ENCODE assay signal across 26 mouse cellular contexts in genomic region chr10:91543167-91543918, GRCm38 (mm10).
"Had no signal": no experiment of that assay in that cellular context is flagged by ENCODE, and none has a peak within 500 bp of the region (broad histone marks: within the 10 kb centered on the region; RNA-seq: fewer than 3 reads in every experiment).

No protein-coding gene starts in this region.

- H3K4me3 ChIP-seq: embryonic facial prominence, embryonic 10.5 days; embryonic facial prominence, embryonic 12.5 days; embryonic facial prominence, embryonic 13.5 days; embryonic facial prominence, embryonic 15.5 days; erythroblast, embryonic 14.5 days; forebrain, embryonic 10.5 days; forebrain, embryonic 12.5 days; forebrain, embryonic 13.5 days; forebrain, embryonic 15.5 days; gastrocnemius, adult 2 months had no signal

- H3K27ac ChIP-seq: embryonic facial prominence, embryonic 10.5 days; embryonic facial prominence, embryonic 12.5 days; embryonic facial prominence, embryonic 13.5 days; embryonic facial prominence, embryonic 15.5 days; forebrain, embryonic 10.5 days; forebrain, embryonic 13.5 days; forebrain, embryonic 15.5 days; gastrocnemius, adult 2 months had no signal

- H3K36me3 ChIP-seq: embryonic facial prominence, embryonic 10.5 days; embryonic facial prominence, embryonic 12.5 days; embryonic facial prominence, embryonic 13.5 days; embryonic facial prominence, embryonic 15.5 days; forebrain, embryonic 10.5 days; forebrain, embryonic 12.5 days; forebrain, embryonic 15.5 days had no signal

- H3K4me2 ChIP-seq: embryonic facial prominence, embryonic 12.5 days; embryonic facial prominence, embryonic 13.5 days; embryonic facial prominence, embryonic 15.5 days; forebrain, embryonic 12.5 days; forebrain, embryonic 13.5 days; forebrain, embryonic 15.5 days had no signal

- H3K4me1 ChIP-seq: embryonic facial prominence, embryonic 12.5 days; embryonic facial prominence, embryonic 13.5 days; embryonic facial prominence, embryonic 15.5 days had no signal

- DNase-seq: cerebellum, adult 18-20 months; cerebellum, adult 2 months; cerebellum, adult 8-10 months; cerebellum, adult 9-10 months; cerebellum, adult 9-11 months; cerebellum, postnatal 10 days; cerebellum, postnatal 14 days; cerebellum, postnatal 25 days; cerebellum, postnatal 36 days; embryo, embryonic 11 days; forebrain, postnatal 0 days; gastrocnemius, adult 2 months; gastrocnemius, postnatal 10 days; gastrocnemius, postnatal 14 days; gastrocnemius, postnatal 25 days; gastrocnemius, postnatal 36 days had no signal

- H3K27me3 ChIP-seq: embryonic facial prominence, embryonic 12.5 days; embryonic facial prominence, embryonic 13.5 days; embryonic facial prominence, embryonic 15.5 days; forebrain, embryonic 12.5 days; forebrain, embryonic 13.5 days; forebrain, embryonic 15.5 days had no signal

- H3K9me3 ChIP-seq: embryonic facial prominence, embryonic 10.5 days; embryonic facial prominence, embryonic 12.5 days; embryonic facial prominence, embryonic 13.5 days; embryonic facial prominence, embryonic 15.5 days; forebrain, embryonic 10.5 days; forebrain, embryonic 12.5 days; forebrain, embryonic 13.5 days; forebrain, embryonic 15.5 days had no signal

- H3K9ac ChIP-seq: embryonic facial prominence, embryonic 12.5 days; embryonic facial prominence, embryonic 13.5 days; embryonic facial prominence, embryonic 15.5 days; forebrain, embryonic 12.5 days; forebrain, embryonic 13.5 days; forebrain, embryonic 15.5 days; forebrain, postnatal 0 days had no signal

- ATAC-seq: forebrain, embryonic 16.5 days; forebrain, postnatal 0 days had no signal
